Mouse (Mus musculus) mature B cell (primary cell): Measurements from ENCODE around the gene Ndc80.
"Not testable (repeated sequence)": the region's sequence is repeated elsewhere in the genome, so short reads cannot be mapped to it uniquely, and the experiment has no call there.

Source experiments
- in situ Hi-C: fragments of 300-500 bp; cut with MboI; formaldehyde crosslinking; loops from 2 replicates; pipeline ENCODE4 v1.14.3; 2019

The Ndc80 gene

GRCm38 (mm10) chr17:71479381-71479901 is 47.2 kb downstream of the Ndc80 start:
- in situ Hi-C loops = no loop called here

GRCm38 (mm10) chr17:71477481-71477880 is 49.2 kb downstream of the Ndc80 start:
- in situ Hi-C loops = no loop called here

GRCm38 (mm10) chr17:71476346-71477020 is 50.2 kb downstream of the Ndc80 start:
- in situ Hi-C loops = no loop called here

DNA sequence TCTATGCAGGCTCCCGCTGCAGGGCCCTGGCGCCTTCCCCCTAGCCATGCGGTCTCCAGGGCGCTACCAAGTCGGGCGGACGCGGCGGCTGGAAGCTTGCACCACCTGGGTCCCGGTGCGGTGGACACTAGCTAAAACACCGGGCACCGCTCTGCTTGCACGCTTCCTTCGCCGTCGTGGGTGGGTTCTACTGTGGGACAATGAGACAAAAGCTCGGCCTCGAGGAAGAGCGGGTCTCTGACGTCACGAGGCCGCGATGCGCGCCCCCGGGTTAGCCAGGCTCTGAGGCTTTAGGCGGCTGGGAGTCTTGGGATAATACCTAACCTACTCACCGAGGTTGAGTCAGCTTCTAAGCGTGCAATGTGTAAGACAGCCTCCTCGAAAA is 51.0 kb downstream of the Ndc80 start:
- in situ Hi-C loops = no loop called here

GRCm38 (mm10) chr17:71474762-71475704 is 51.6 kb downstream of the Ndc80 start, which contains the start of gene Smchd1:
Gene Smchd1, minus strand, starts transcription at chr17:71475343.
- in situ Hi-C loops = no loop called here

GRCm38 (mm10) chr17:71474128-71474527 is 52.5 kb downstream of the Ndc80 start:
- in situ Hi-C loops = no loop called here

- in situ Hi-C loops = no loop called here
Observed at GRCm38 (mm10) chr17:71471261-71471660, 55.4 kb downstream of the Ndc80 start.

GRCm38 (mm10) chr17:71460312-71460711 is 66.3 kb downstream of the Ndc80 start:
- in situ Hi-C loops = no loop called here

DNA sequence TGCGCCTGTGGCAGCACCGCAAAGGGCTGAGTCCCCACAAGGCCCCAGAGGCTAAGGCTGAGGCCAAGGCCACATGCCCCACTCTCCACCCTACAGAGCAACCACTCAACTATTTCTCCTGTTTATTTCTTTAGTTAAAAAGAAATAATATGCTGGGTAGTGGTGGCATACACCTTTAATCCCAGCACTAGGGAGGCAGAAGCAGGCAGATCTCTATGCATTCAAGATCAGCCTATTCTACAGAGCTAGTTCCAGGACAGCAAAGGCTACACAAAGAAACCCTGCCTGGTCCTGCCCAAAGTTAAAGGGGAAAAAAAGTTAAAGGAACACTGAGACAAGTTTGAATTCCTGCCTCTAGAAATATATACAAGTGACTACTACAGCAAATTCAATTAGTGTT is 66.8 kb downstream of the Ndc80 start, which contains the start of gene Gm4707:
TSS of gene Gm4707 (minus strand) at position 101 of the 400 bp plus-strand sequence.
- in situ Hi-C loops = no loop called here

DNA sequence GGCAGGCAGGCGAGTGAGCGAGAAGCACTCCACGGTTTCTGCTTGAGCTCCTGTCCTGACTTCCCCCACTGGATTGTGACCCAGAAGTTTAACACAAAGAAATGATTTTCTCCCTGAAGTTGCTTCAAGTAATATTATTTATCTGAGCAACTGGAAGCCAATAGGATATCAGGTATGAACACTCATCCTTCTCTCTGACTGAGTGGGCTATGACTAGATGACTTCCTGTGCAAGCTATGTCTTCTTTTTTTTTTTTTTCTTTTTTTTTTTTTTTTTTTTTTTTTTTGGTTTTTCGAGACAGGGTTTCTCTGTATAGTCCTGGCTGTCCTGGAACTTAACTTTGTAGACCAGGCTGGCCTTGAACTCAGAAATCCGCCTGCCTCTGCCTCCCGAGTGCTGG is 69.3 kb downstream of the Ndc80 start:
- in situ Hi-C loops = not testable (repeated sequence)
